Mouse (Mus musculus) C2C12 (cell line): Measurements from ENCODE around the gene Gm13290. TPM values are rescaled to one million over a fixed set of nuclear protein-coding genes. Genes with fewer than 3 reads are reported as not detected.
"Not testable (repeated sequence)": the region's sequence is repeated elsewhere in the genome, so short reads cannot be mapped to it uniquely, and the experiment has no call there.

ENCODE experiments used
- H3K27me3 ChIP-seq: one replicate; pipeline ENCODE4 v1.6.1; 2011; ENCODE audit not compliant: control insufficient read depth, insufficient read depth, insufficient read length
- H3K36me3 ChIP-seq: one replicate; pipeline ENCODE4 v1.6.1; 2011; ENCODE audit not compliant: control insufficient read depth, insufficient read depth
- H3K4me3 ChIP-seq: one replicate; pipeline ENCODE4 v1.5.1; 2011; ENCODE audit warnings: mild to moderate bottlenecking, control low read depth; ENCODE audit not compliant: poor library complexity, insufficient read depth, severe bottlenecking
- H3K79me2 ChIP-seq: one replicate; pipeline ENCODE4 v1.6.1; 2011; ENCODE audit not compliant: control insufficient read depth, insufficient read depth
- H3K79me3 ChIP-seq: one replicate; pipeline ENCODE4 v1.6.1; 2011; ENCODE audit warnings: low read depth, control low read depth
- H3ac ChIP-seq: one replicate; pipeline ENCODE3; 2011; ENCODE audit warnings: low read depth; ENCODE audit not compliant: control insufficient read depth, insufficient read length
- CEBPB ChIP-seq: IDR thresholded peaks from one replicate; pipeline ENCODE4 v1.6.1; 2011; ENCODE audit warnings: low read depth, mild to moderate bottlenecking, control low read depth, moderate library complexity
- CTCF ChIP-seq: IDR thresholded peaks from one replicate; pipeline ENCODE4 v1.5.1; 2011; ENCODE audit not compliant: control insufficient read depth, insufficient read depth, insufficient read length
- FOSL1 ChIP-seq: IDR thresholded peaks from one replicate; pipeline ENCODE4 v1.8.0; 2011; ENCODE audit warnings: mild to moderate bottlenecking, low read length; ENCODE audit not compliant: poor library complexity, insufficient read depth, severe bottlenecking
- MAX ChIP-seq: IDR thresholded peaks from one replicate; pipeline ENCODE4 v1.6.1; 2011; ENCODE audit warnings: mild to moderate bottlenecking, control low read depth
- MYOD1 ChIP-seq: IDR thresholded peaks from one replicate; pipeline ENCODE4 v1.6.1; 2011; ENCODE audit warnings: low read depth; ENCODE audit not compliant: control insufficient read depth, insufficient read length
- MYOG ChIP-seq: IDR thresholded peaks from one replicate; pipeline ENCODE4 v1.6.1; 2011; ENCODE audit not compliant: control insufficient read depth, insufficient read length; ENCODE audit errors: extremely low read depth
- USF1 ChIP-seq: IDR thresholded peaks from one replicate; pipeline ENCODE4 v1.6.1; 2011; ENCODE audit warnings: low read depth, mild to moderate bottlenecking, control low read depth, moderate library complexity
- polyA plus RNA-seq: library from polyadenylated mRNA; unstranded; fragments of >200 nt; fragmentation: generic; extraction: Trizol; gene quantifications from one replicate; pipeline ENCODE4 v1.2.1, GENCODE M21; 2012; ENCODE audit warnings: missing spikeins

Gene Gm13290
- polyA plus RNA-seq, 1 experiment: 1.3 TPM

- H3K4me3 ChIP-seq, H3K36me3 ChIP-seq, H3K79me2 ChIP-seq, H3K27me3 ChIP-seq, H3ac ChIP-seq, H3K79me3 ChIP-seq: not testable (repeated sequence)
These were observed 20.5 kb downstream of the Gm13290 start, which contains the start of gene Gm13275 for GRCm38 (mm10) chr4:88793936-88794675. Gm13275 (plus strand) TSS chr4:88794487.

- not testable (repeated sequence) for H3K27me3 ChIP-seq, H3ac ChIP-seq, H3K36me3 ChIP-seq, H3K79me3 ChIP-seq, H3K79me2 ChIP-seq, H3K4me3 ChIP-seq
These were observed 23.5 kb downstream of the Gm13290 start, which contains the start of gene Gm13279 for GRCm38 (mm10) chr4:88797097-88797496. Gm13279 (plus strand) TSS chr4:88797397.

GRCm38 (mm10) chr4:88799365-88799764 is 25.7 kb downstream of the Gm13290 start, which contains the start of gene Gm13285:
Gm13285 (plus strand) TSS chr4:88799665.
- H3K36me3 ChIP-seq, H3K27me3 ChIP-seq, H3K4me3 ChIP-seq, H3ac ChIP-seq, H3K79me3 ChIP-seq, H3K79me2 ChIP-seq: not testable (repeated sequence)

GRCm38 (mm10) chr4:88802954-88803353 is 29.3 kb downstream of the Gm13290 start, which contains the start of gene Gm13287:
Gm13287 (plus strand) TSS chr4:88803254.
- H3ac ChIP-seq, H3K79me2 ChIP-seq: not testable (repeated sequence)

GRCm38 (mm10) chr4:88805231-88805630 is 31.6 kb downstream of the Gm13290 start, which contains the start of gene Gm13288:
Gm13288 (plus strand) TSS chr4:88805531.
- not testable (repeated sequence) for H3K27me3 ChIP-seq, H3K79me2 ChIP-seq, H3K4me3 ChIP-seq, H3K79me3 ChIP-seq, H3K36me3 ChIP-seq, H3ac ChIP-seq

More at GRCm38 (mm10) chr4:88802954-88803353, 29.3 kb downstream of the Gm13290 start, which contains the start of gene Gm13287:
- H3K4me3 ChIP-seq, H3K27me3 ChIP-seq, H3K36me3 ChIP-seq, H3K79me3 ChIP-seq: not testable (repeated sequence)

GRCm38 (mm10) chr4:88805761-88806160 is 32.1 kb downstream of the Gm13290 start:
- H3K27me3 ChIP-seq, H3K36me3 ChIP-seq, H3K79me3 ChIP-seq, H3K4me3 ChIP-seq, H3ac ChIP-seq, H3K79me2 ChIP-seq: not testable (repeated sequence)

- Histone ChIP-seq H3K79me2 (no peaks in the 10 kb centered on the region), H3K27me3 (peaks cover 14% of the 10 kb centered on the region), H3K4me3 (no peak within 1 kb of the TSS), H3K36me3 (no peaks in the 10 kb centered on the region), H3K79me3 (no peaks in the 10 kb centered on the region), H3ac (no peak within 1 kb of the TSS)
- TF ChIP-seq FOSL1 (no peak), CEBPB (no peak), USF1 (no peak), MYOD1 (no peak), CTCF (no peak), MAX (no peak), MYOG (no peak)
These were observed 42.3 kb downstream of the Gm13290 start, which contains the start of gene Ifna7 for GRCm38 (mm10) chr4:88815928-88816327. Ifna7 (plus strand) TSS chr4:88816228.
